Mouse (Mus musculus) lung, embryonic 14.5 days (tissue): ENCODE measurements around the gene Ephb1. TPM values are rescaled to one million over a fixed set of nuclear protein-coding genes. Genes with fewer than 3 reads are reported as not detected.

ENCODE experiments used
- ATAC-seq: fragments of 200-750 bp; cut with Nextera tagmentation; 2 replicates; pipeline ENCODE4 v1.8.0; 2017; ENCODE audit warnings: mild to moderate bottlenecking, moderate TSS enrichment, moderate library complexity; ENCODE audit not compliant: insufficient read depth
- DNase-seq: peaks from one replicate; pipeline ENCODE4 v3.0.0-alpha.2; 2015
- H3K27ac ChIP-seq: fragments of 300-500 bp; sonication (generic); 2 replicates; pipeline ENCODE4 v1.5.1; 2014; ENCODE audit warnings: low read depth, mild to moderate bottlenecking, moderate library complexity
- H3K27me3 ChIP-seq: fragments of 300-500 bp; sonication (generic); 2 replicates; pipeline ENCODE4 v1.6.1; 2014; ENCODE audit warnings: low read length, control low read depth; ENCODE audit not compliant: insufficient read depth
- H3K36me3 ChIP-seq: fragments of 300-500 bp; sonication (generic); 2 replicates; pipeline ENCODE4 v1.6.1; 2014; ENCODE audit warnings: control low read depth; ENCODE audit not compliant: insufficient read depth
- H3K4me1 ChIP-seq: fragments of 300-500 bp; sonication (generic); 2 replicates; pipeline ENCODE4 v1.6.1; 2014; ENCODE audit warnings: antibody characterized with exemption, control low read depth; ENCODE audit not compliant: insufficient read depth
- H3K4me2 ChIP-seq: fragments of 300-500 bp; sonication (generic); 2 replicates; pipeline ENCODE4 v1.6.1; 2014; ENCODE audit warnings: mild to moderate bottlenecking
- H3K4me3 ChIP-seq: fragments of 300-500 bp; sonication (generic); 2 replicates; pipeline ENCODE4 v1.5.1; 2014; ENCODE audit warnings: low read depth, low read length
- H3K9ac ChIP-seq: fragments of 300-500 bp; sonication (generic); 2 replicates; pipeline ENCODE4 v1.6.1; 2014
- H3K9me3 ChIP-seq: fragments of 300-500 bp; sonication (generic); 2 replicates; pipeline ENCODE4 v1.6.1; 2016; ENCODE audit warnings: low read depth, low read length, control low read depth
- CTCF ChIP-seq: IDR thresholded peaks from 2 replicates; pipeline ENCODE4 v1.5.1; 2016; ENCODE audit warnings: antibody characterized with exemption, low read depth
- WGBS: fragments of 180-500 bp; shearing (Covaris S2); extraction: QIAGEN DNeasy Blood & Tissue Kit; methylation state at CpG from one replicate; pipeline ENCODE4 v1.1.7; 2014; 5-methylcytosine and 5-hydroxymethylcytosine counted together
- polyA plus RNA-seq: library from polyadenylated mRNA; unstranded; fragments of >200 nt; fragmentation: Nextera tagmentation; extraction: Ambion mirVana; gene quantifications from 2 replicates; pipeline ENCODE4 v1.2.1, GENCODE M21; 2014

The Ephb1 gene
- polyA plus RNA-seq, 1 experiment from 2014 or later: 1.6 TPM

- ATAC-seq: no peak
- Histone ChIP-seq H3K36me3 (no peaks in the 10 kb centered on the region), H3K9ac (no peak overlapping the region), H3K27ac (no peak overlapping the region), H3K4me2 (no peak overlapping the region), H3K27me3 (no peaks in the 10 kb centered on the region), H3K9me3 (no peaks in the 10 kb centered on the region), H3K4me1 (no peaks in the 10 kb centered on the region), H3K4me3 (no peak overlapping the region)
- no peak for TF ChIP-seq CTCF
- WGBS: 26% methylated on average over 4 of the region's 4 CpGs
- DNase-seq: no peak
Observed at GRCm38 (mm10) chr9:102122880-102123453, 231.5 kb downstream of the Ephb1 start.

- TF ChIP-seq CTCF: peak; percentile 15; the same call in 1 of the 2 replicates
- ATAC-seq (no peak), DNase-seq (no peak)
- Histone ChIP-seq H3K9ac (no peak overlapping the region), H3K9me3 (no peaks in the 10 kb centered on the region), H3K36me3 (no peaks in the 10 kb centered on the region), H3K4me2 (no peak overlapping the region), H3K4me1 (no peaks in the 10 kb centered on the region), H3K4me3 (no peak overlapping the region), H3K27me3 (no peaks in the 10 kb centered on the region), H3K27ac (no peak overlapping the region)
- WGBS: 78% methylated on average over 3 of the region's 3 CpGs
Observed at GRCm38 (mm10) chr9:102119422-102119821, 235.1 kb downstream of the Ephb1 start.

- ATAC-seq (no peak), DNase-seq (no peak)
- Histone ChIP-seq H3K4me2 (no peak overlapping the region), H3K4me1 (no peaks in the 10 kb centered on the region), H3K27ac (no peak overlapping the region), H3K36me3 (no peaks in the 10 kb centered on the region), H3K27me3 (no peaks in the 10 kb centered on the region), H3K4me3 (no peak overlapping the region), H3K9ac (no peak overlapping the region), H3K9me3 (no peaks in the 10 kb centered on the region)
- WGBS: 84% methylated on average over 10 of the region's 10 CpGs
- no peak for TF ChIP-seq CTCF
Observed at GRCm38 (mm10) chr9:102115326-102115725, 239.2 kb downstream of the Ephb1 start.

- H3K9me3 ChIP-seq: no peaks in the 10 kb centered on the region
- no peaks in the 10 kb centered on the region for H3K36me3 ChIP-seq
- no peak overlapping the region for H3K4me3 ChIP-seq
- H3K9ac ChIP-seq: no peak overlapping the region
- ATAC-seq: no peak
- DNase-seq: no peak
- no peak for TF ChIP-seq CTCF
- 33% methylated on average over 3 of the region's 3 CpGs for WGBS
- H3K27ac ChIP-seq: no peak overlapping the region
- no peaks in the 10 kb centered on the region for H3K27me3 ChIP-seq
- H3K4me1 ChIP-seq: no peaks in the 10 kb centered on the region
- H3K4me2 ChIP-seq: no peak overlapping the region
Observed at GRCm38 (mm10) chr9:102111471-102111870, 243.0 kb downstream of the Ephb1 start.

GRCm38 (mm10) chr9:102107978-102108377, 246.5 kb downstream of the Ephb1 start:
- no peak overlapping the region for H3K9ac ChIP-seq
- WGBS: 48% methylated on average over 3 of the region's 3 CpGs
- no peak for TF ChIP-seq CTCF
- no peaks in the 10 kb centered on the region for H3K9me3 ChIP-seq
- DNase-seq (peak; percentile 47), ATAC-seq (no peak)
- no peak overlapping the region for H3K4me3 ChIP-seq
- H3K27me3 ChIP-seq: no peaks in the 10 kb centered on the region; the same call in 1 of the 2 replicates
- no peak overlapping the region for H3K4me2 ChIP-seq
- no peaks in the 10 kb centered on the region for H3K4me1 ChIP-seq
- no peaks in the 10 kb centered on the region for H3K36me3 ChIP-seq
- no peak overlapping the region for H3K27ac ChIP-seq

- Histone ChIP-seq H3K36me3 (no peaks in the 10 kb centered on the region), H3K4me3 (no peak overlapping the region), H3K9ac (no peak overlapping the region), H3K27ac (no peak overlapping the region), H3K4me2 (no peak overlapping the region), H3K27me3 (no peaks in the 10 kb centered on the region; the same call in 1 of the 2 replicates), H3K9me3 (no peaks in the 10 kb centered on the region), H3K4me1 (no peaks in the 10 kb centered on the region)
- DNase-seq (no peak), ATAC-seq (no peak)
- TF ChIP-seq CTCF: no peak
- 61% methylated on average over 2 of the region's 2 CpGs for WGBS
Observed at GRCm38 (mm10) chr9:102107213-102107612, 247.3 kb downstream of the Ephb1 start.

GRCm38 (mm10) chr9:102096825-102097224, 257.7 kb downstream of the Ephb1 start:
- DNase-seq (no peak), ATAC-seq (no peak)
- TF ChIP-seq CTCF: no peak
- Histone ChIP-seq H3K36me3 (no peaks in the 10 kb centered on the region), H3K4me2 (no peak overlapping the region), H3K9me3 (no peaks in the 10 kb centered on the region), H3K4me1 (no peaks in the 10 kb centered on the region), H3K27ac (no peak overlapping the region), H3K4me3 (no peak overlapping the region), H3K9ac (no peak overlapping the region), H3K27me3 (no peaks in the 10 kb centered on the region)
- WGBS: 37% methylated on average over 7 of the region's 7 CpGs
